Mouse (Mus musculus) CD4-positive, CD25-positive, alpha-beta regulatory T cell, adult 2 months (primary cell): ENCODE data around the gene Fas.

Experiments
- DNase-seq: peaks from one replicate; pipeline ENCODE4 v3.0.0-alpha.2; 2012; ENCODE audit warnings: low read depth, low spot score

Gene Fas

GRCm38 (mm10) chr19:34289948-34290789 lies at the start of gene Fas:
Fas (plus strand) TSS chr19:34290666.
- peak; percentile 89 for DNase-seq

- DNase-seq = peak; percentile 70
Measured at GRCm38 (mm10) chr19:34241247-34241915, 49.1 kb upstream of the Fas start.

- no peak for DNase-seq
Measured at GRCm38 (mm10) chr19:34242925-34243324, 47.5 kb upstream of the Fas start.

DNA sequence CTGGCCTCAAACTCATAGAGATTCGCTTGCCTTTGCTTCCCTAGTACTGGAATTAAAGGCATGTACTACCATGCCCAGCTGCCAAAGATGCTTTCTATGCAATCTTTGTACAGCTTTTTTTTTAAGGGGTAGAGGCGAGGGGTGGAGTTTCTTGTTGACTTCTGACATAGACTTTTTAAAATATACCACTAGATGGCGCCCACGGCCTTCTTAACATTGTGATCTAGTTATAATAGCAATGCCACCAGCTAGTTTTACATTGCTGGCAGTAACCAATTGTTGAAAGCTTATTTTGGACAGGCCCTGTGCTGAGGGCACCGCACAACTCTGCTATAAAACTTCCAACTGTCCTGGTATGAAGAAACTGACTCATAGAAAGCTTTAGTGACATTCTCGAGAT lies 46.4 kb upstream of the Fas start:
- DNase-seq = peak; percentile 90

DNA sequence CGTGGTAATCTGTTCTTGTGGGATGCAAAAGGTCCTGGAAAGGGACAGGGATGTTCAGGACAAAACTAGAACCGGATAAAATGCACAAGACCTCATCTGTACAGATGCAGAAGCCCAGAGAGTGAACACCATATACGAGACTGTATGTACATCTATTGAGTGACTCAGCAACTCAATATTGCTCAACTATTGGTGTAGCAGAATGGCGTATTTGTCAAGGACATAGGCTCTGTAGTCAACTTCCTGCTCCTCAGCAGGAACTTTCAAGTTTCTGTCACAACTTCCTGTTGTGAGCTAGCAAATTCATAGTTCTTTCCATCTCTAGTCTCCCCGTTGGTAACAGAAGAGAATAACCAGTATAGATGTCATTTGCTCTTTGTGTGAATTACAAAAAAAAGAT lies 41.9 kb upstream of the Fas start:
- DNase-seq = peak; percentile 58

- DNase-seq = no peak
Measured at GRCm38 (mm10) chr19:34250621-34251020, 39.8 kb upstream of the Fas start.

DNA sequence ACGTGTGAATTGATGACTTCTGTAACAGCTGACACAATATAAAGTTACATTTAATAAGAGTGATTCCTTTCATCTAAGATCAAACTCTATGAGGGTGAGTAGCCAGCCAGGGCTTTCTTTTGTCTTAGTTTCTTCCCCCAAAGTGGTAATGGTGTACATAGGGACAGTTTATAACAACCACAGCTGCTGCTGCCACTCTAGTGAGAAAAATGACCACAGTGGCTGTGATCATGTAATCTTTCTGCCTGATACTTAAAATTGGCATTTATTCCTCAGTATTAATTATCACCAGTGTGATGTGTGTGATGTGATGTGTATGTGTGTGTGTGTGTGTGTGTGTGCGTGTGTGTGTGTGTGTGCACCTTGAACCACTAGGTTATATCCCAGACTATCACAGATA lies 38.6 kb upstream of the Fas start:
- DNase-seq = no peak

DNA sequence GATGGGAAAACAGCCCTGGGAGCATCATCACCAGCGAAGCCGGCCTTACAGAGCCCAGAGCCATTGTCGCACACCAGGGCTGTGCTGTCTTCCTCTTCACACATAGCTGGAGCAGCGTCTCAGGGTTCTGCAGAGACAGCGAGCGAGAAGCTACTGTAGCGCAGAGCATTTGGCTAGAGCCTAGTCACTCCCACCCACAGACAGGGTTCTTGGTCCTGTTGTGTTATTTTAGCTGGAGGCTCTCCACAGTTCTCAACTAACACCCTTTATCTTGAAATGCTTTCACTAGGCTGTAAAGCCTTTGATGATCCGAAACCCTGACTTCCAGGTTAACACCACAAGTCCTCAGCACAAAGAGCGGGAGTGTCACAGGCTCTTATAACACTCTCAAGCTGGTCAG lies 38.0 kb upstream of the Fas start:
- DNase-seq = no peak

GRCm38 (mm10) chr19:34254101-34254879 lies 36.2 kb upstream of the Fas start:
- DNase-seq = peak; percentile 48

- no peak for DNase-seq
Measured at GRCm38 (mm10) chr19:34254880-34255681, 35.4 kb upstream of the Fas start, which contains the start of gene Acta2. Acta2 (minus strand) TSS chr19:34255590.

- no peak for DNase-seq
Measured at GRCm38 (mm10) chr19:34256149-34256548, 34.3 kb upstream of the Fas start.

DNA sequence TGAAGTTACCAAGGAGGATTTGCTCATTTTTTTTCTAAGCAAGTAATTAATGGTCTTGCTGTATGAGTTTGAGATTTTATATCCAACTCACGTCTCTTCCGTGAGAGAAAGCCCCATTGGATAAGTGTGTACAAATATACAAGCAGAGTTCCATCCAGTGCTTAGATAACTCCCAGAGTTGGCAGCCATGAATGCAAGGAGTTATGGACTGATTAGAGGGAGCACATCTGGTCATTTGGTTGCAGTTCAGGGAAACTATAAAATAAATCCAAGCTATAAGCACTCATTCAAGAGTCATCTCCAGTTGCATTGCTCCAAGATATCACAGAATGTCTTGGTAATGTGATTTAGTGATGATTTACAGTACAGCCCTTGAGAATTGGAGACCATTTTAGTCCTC lies 33.5 kb upstream of the Fas start:
- DNase-seq = no peak

GRCm38 (mm10) chr19:34262273-34262974 lies 28.0 kb upstream of the Fas start:
- no peak for DNase-seq

DNA sequence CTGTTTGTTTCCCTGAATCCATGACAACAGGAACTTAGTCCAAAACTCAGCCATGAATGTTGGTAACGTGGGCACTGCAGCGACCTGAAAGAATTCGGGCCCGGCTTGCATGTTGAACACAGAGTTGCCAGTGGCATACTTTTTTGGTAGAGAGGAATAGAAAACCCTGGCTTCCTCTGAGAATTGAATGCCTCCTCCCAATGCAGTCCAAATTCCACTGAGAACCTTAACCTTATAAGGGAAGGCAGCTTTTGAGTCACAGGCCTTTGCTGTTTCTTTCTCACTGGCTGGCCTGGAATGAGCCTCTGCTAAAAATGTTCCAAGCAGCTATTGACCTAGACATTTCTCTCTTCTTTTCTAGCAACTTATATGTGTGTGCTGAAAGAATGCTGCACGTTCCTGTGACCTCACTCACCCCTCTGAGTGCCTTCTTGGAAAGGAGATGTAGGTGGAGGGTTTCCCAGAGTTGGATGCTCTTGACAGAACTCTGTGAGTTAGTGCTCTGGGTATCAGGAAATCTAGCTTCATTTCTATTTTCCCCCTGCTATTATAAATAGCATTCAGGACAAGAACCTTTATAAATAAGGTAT lies 24.8 kb upstream of the Fas start:
- DNase-seq = no peak

DNA sequence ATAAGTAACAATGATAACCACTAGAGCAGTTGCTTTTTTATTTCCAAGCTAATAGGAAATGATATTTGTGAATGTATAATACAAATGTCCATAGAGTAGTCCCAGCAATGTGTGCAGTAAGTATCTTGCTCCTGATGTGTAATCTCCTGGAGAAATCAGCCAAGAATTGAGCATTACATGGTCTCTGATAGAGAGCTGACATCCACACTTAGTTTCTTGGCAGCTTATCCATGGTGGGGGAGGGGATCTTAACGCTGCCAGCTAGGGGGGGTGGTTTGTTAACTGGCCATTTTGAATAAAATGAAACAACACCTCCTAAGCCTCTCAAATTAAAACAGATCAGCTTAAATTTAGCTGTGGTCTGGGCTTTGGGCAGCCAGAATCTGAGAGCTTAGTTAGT lies 21.5 kb upstream of the Fas start:
- no peak for DNase-seq

- DNase-seq = peak; percentile 62
Measured at GRCm38 (mm10) chr19:34270106-34270726, 20.2 kb upstream of the Fas start.

GRCm38 (mm10) chr19:34270824-34271464 lies 19.5 kb upstream of the Fas start:
- DNase-seq = no peak

GRCm38 (mm10) chr19:34273073-34273472 lies 17.4 kb upstream of the Fas start:
- DNase-seq = no peak

DNA sequence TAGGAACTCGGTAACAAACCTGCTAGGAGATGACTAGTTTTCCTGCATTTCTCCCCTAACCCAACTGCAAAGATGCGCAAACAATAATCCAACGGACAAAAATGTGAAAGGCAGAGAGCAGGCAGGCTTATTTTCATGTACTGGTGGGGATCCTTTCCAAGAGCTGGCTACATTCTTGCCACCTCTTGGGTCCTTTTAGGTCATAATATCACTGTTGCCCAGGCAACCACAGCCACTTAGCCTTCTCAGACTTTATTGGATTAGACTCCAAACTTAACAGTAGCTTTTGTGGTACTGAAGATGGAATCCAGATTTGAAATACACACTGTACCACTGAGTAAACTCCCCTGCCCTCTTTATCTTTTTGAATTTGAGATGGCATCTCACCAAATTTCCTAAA lies 12.4 kb upstream of the Fas start:
- no peak for DNase-seq
